Mouse (Mus musculus): ENCODE results near the gene 1700092M07Rik. TPM values are rescaled to one million over a fixed set of nuclear protein-coding genes. Genes with fewer than 3 reads are reported as not detected.

The 1700092M07Rik gene
- polyA plus RNA-seq (2015; fragmentation: Nextera tagmentation; extraction: Ambion mirVana) = 1.5 and 2.5 TPM in 2 replicates

DNA sequence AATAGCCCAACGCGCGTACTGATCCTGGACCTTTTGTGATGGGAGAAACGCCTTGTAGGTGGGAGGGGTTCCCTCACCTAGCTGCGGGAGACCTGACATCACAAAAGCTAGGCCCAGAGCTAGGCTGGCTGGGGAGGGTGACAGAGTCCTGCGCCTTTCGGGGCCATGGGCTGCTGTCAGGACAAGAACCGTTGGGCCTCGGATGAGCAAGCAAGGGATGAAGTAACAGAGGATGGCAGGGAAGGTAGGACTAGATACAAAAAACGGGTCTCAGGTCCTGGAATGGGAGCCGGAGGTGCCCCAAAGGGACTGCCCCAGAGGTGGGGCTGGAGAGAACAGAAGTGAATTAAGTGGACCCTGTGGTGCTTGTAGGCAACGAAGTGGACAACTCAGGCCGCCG is at the start of gene 1700092M07Rik:
1700092M07Rik (plus strand) TSS at position 116 of the 400 bp plus-strand sequence.
- H3K4me1 ChIP-seq = peaks cover 40% of the 10 kb centered on the region
- H3K27me3 ChIP-seq = no peaks in the 10 kb centered on the region
- peak within 1 kb of the TSS; percentile 57 for H3K9ac ChIP-seq (replicated peaks)
- WGBS = 63% methylated on average over 14 of the region's 14 CpGs
- peak within 1 kb of the TSS; percentile 82 for H3K4me3 ChIP-seq
- peak within 1 kb of the TSS; percentile 96 for H3K27ac ChIP-seq (replicated peaks)
- peaks cover 57% of the 10 kb centered on the region for H3K36me3 ChIP-seq
- no peak; the same call in 1 of the 2 replicates for ATAC-seq (replicated peaks)
- no peaks in the 10 kb centered on the region for H3K9me3 ChIP-seq
- H3K4me2 ChIP-seq (replicated peaks) = peak within 1 kb of the TSS; percentile 98

DNA sequence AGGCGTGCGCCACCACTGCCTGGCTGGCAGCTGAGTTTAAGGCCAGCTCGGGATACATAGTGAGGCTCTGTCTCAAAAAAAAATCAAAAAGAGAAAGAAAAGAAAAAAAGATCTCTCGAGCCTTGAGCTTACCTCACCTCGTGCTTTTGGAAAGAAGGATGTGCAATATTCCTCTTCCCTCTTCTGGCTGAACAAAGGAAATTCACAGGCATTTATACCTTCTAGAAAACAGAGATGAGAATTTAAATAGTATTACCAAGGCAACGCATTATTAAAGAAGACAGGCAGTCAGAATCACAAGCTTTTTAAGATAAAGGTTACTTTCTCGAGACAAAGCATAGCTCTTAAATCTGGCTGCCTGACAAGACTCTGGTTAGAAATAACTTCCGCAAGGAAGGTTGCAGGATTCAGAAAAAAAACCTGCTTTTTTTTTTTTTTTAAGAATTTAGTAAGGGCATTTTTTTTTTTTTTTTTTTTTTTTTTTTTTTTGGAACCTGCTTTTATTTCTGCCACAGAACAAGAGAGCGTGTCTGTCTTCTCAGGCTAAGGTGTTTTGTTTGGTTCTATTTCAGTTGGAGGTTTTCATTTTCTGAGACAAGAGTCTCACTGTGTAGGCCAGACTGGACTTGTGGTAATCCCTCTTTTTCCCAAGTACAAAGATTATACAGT is 48.5 kb upstream of the 1700092M07Rik start:
- H3K9ac ChIP-seq (replicated peaks) = no peak overlapping the region
- H3K4me1 ChIP-seq = peaks cover 5% of the 10 kb centered on the region; the same call in 1 of the 2 replicates
- ATAC-seq (replicated peaks) = no peak; the same call in 1 of the 2 replicates
- H3K4me2 ChIP-seq (replicated peaks) = no peak overlapping the region
- H3K27me3 ChIP-seq = no peaks in the 10 kb centered on the region
- H3K9me3 ChIP-seq = no peaks in the 10 kb centered on the region
- no peaks in the 10 kb centered on the region for H3K36me3 ChIP-seq
- peak overlapping the region; percentile 75 for H3K27ac ChIP-seq (replicated peaks)
- no peak overlapping the region for H3K4me3 ChIP-seq
- 37% methylated on average over 9 of the region's 9 CpGs for WGBS

DNA sequence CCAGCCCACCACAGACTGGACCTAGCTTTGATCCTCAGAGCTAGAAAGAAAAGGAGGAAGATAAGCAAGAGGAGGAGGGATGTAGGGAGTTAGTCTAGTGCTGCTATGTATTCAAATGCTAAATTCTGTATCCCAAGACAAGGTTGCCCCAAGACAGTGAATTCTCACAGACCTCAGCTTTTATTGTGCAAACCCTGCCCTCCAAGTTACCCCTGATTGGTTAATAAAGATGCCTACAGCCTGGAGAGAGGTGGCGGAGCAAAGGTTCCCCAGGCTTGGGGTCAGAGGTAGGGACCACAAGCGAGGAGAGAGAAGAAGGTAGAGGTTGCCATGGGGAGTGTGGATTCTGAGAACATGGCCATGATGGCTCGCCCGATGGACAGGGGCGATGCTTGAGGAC is 47.8 kb upstream of the 1700092M07Rik start:
- no peak for ATAC-seq (replicated peaks)
- H3K27ac ChIP-seq (replicated peaks) = peak overlapping the region; percentile 75
- H3K4me3 ChIP-seq = no peak overlapping the region
- H3K9ac ChIP-seq (replicated peaks) = no peak overlapping the region
- H3K36me3 ChIP-seq = no peaks in the 10 kb centered on the region
- 78% methylated on average over 5 of the region's 5 CpGs for WGBS
- H3K27me3 ChIP-seq = no peaks in the 10 kb centered on the region
- H3K9me3 ChIP-seq = no peaks in the 10 kb centered on the region
- H3K4me2 ChIP-seq (replicated peaks) = no peak overlapping the region
- H3K4me1 ChIP-seq = peaks cover 5% of the 10 kb centered on the region; the same call in 1 of the 2 replicates

DNA sequence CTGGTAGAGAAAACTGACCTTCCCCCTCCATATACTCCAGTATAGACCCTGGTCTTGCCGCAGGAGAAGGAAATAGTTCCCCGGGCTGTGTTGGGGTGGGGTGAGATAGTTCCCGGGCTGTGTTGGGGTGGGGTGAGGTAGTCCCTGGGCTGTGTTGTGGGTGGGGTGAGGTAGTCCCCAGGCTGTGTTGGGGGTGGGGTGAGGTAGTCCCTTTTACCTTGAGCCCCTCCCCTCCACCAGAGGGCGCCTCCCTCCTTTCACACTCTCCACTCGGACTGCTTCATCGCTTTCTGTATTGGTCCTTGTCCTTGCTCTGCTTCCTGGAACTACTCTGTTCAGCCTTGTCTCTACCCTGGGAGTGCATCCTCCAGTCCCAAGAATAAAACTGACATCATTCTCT is 45.2 kb upstream of the 1700092M07Rik start:
- Histone ChIP-seq H3K27ac (replicated peaks) (no peak overlapping the region), H3K36me3 (no peaks in the 10 kb centered on the region), H3K4me1 (peaks cover 5% of the 10 kb centered on the region; the same call in 1 of the 2 replicates), H3K27me3 (no peaks in the 10 kb centered on the region), H3K4me3 (no peak overlapping the region), H3K9me3 (no peaks in the 10 kb centered on the region), H3K4me2 (replicated peaks) (no peak overlapping the region), H3K9ac (replicated peaks) (no peak overlapping the region)
- ATAC-seq (replicated peaks) = no peak
- 52% methylated on average over 6 of the region's 6 CpGs for WGBS

DNA sequence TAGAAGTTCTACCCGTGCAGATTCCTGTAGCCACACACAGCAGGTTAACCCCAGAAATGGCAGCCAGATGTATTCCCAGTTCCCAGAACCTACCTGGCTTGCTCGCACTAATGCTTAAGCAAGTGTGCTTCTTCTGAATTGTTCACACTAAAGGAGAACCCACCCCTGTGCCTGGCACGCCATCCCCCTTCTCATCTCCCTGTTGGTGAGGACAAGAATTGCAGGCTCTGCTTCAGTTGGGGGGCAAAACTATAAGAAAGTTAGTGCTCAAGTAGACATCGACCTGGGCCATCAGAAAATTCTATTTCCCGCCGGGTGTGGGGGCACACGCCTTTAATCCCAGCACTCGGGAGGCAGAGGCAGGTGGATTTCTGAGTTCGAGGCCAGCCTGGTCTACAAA is 40.9 kb upstream of the 1700092M07Rik start:
- H3K4me1 ChIP-seq = no peaks in the 10 kb centered on the region
- no peaks in the 10 kb centered on the region for H3K9me3 ChIP-seq
- H3K27me3 ChIP-seq = no peaks in the 10 kb centered on the region
- H3K4me2 ChIP-seq (replicated peaks) = no peak overlapping the region
- no peak overlapping the region for H3K27ac ChIP-seq (replicated peaks)
- H3K36me3 ChIP-seq = no peaks in the 10 kb centered on the region
- 81% methylated on average over 9 of the region's 9 CpGs for WGBS
- H3K9ac ChIP-seq (replicated peaks) = no peak overlapping the region
- no peak for ATAC-seq (replicated peaks)
- H3K4me3 ChIP-seq = no peak overlapping the region

DNA sequence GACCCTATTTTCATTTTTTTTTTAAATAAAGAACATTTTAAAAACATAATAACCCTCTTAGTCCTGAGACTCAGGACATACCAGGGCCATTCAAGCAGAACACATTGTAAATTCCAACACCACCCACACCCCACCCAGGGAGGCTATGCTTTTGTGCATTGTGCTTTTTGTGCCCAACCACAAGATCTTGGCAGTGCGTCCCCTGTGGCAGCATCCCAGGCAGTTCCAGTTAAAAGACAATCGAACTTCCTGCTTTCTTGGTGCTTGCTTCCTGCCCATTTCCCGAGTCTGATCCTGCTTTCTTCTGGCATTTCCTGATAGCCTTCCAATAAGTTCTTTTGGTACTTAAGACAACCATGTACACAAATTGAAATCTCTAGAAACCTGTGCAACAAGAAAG is 38.1 kb upstream of the 1700092M07Rik start:
- H3K9me3 ChIP-seq = no peaks in the 10 kb centered on the region
- H3K27me3 ChIP-seq = no peaks in the 10 kb centered on the region
- H3K27ac ChIP-seq (replicated peaks) = no peak overlapping the region
- no peak overlapping the region for H3K4me3 ChIP-seq
- no peaks in the 10 kb centered on the region for H3K4me1 ChIP-seq
- ATAC-seq (replicated peaks) = no peak
- no peak overlapping the region for H3K4me2 ChIP-seq (replicated peaks)
- no peak overlapping the region for H3K9ac ChIP-seq (replicated peaks)
- peaks cover 11% of the 10 kb centered on the region for H3K36me3 ChIP-seq
- 62% methylated on average over 3 of the region's 3 CpGs for WGBS

DNA sequence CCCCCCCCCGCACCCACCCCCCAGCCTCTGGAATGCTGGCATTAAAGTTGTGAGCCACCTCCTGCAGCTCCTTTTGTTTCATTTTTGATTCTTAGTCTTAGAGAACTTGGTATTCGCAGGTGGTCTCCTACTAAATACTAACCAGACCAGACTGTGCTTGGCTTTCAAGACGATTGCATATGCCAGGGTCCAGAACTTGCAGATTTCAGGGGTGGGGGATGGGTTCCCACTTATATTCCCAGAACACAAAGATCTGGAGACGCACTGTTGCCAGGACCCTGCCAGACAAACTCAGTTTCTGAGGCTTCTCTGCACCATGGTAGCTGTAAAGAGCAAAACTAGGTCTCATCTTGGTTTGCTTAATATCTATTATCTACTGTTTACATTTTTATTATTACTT is 36.9 kb upstream of the 1700092M07Rik start:
- Histone ChIP-seq H3K9ac (replicated peaks) (no peak overlapping the region), H3K27me3 (no peaks in the 10 kb centered on the region), H3K4me2 (replicated peaks) (no peak overlapping the region), H3K36me3 (peaks cover 22% of the 10 kb centered on the region), H3K27ac (replicated peaks) (no peak overlapping the region), H3K4me1 (no peaks in the 10 kb centered on the region), H3K4me3 (no peak overlapping the region), H3K9me3 (no peaks in the 10 kb centered on the region)
- 41% methylated on average over 4 of the region's 4 CpGs for WGBS
- ATAC-seq (replicated peaks) = no peak

DNA sequence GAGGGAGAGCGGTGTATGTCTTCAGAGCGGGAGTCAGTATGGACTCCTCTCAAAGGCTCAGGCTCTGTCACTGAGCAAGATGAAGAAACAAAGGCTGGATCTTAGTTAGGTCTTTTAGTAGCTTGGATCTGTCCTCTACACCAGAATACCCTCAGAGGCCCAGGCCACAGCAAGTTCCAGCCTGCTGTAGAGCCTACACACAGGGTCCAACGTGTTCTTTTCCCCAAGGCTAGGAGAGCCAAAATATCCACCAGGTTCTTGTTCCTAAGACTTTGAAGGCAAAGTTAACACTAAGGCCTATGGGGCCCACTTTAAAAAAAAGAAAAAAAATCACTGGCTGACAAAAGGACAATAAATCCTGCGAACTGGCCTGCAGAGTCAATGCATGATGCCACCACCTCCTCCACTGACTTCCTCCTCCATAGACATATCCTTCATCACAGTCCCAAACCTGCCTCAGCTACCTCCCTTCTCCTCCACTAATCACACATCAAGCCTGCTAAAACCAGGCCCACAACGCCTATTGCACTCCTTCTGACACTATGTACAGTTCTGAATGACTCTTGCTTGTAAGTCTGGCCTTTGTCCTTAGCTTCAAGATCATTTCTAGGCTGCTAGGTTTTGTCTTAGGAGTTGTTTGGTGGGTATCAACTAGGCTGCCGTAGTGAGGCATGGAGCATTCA is 35.4 kb upstream of the 1700092M07Rik start:
- no peak for ATAC-seq (replicated peaks)

DNA sequence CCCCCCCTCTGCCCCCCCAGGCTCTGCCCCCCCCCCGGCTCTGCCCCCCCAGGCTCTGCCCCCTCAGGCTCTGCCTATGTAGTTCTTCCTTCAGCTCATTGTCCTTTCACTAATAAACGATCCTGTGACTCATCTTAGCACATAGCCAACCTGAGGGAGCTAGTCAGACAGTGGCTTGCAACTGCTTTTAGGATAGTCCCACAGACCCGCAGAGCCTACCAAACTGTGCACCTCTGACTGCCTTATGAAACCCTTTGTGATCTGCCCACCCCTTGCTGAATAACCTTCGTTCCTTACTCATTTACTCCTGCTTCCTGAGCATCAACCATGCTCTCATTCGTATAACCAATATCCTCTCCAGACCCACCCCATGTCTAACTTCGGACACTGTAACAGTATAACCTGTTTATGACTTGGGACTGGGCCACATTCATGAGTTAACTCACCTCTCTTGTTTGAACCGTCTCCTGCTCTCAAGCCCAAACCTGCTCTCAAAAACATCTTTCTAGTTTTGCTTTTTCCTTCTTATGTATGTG is 34.3 kb upstream of the 1700092M07Rik start:
- H3K9ac ChIP-seq (replicated peaks) = no peak overlapping the region
- H3K9me3 ChIP-seq = no peaks in the 10 kb centered on the region
- no peak overlapping the region for H3K4me2 ChIP-seq (replicated peaks)
- no peak overlapping the region for H3K27ac ChIP-seq (replicated peaks)
- no peak overlapping the region for H3K4me3 ChIP-seq
- no peak for ATAC-seq (replicated peaks)
- no peaks in the 10 kb centered on the region for H3K27me3 ChIP-seq
- peaks cover 8% of the 10 kb centered on the region for H3K4me1 ChIP-seq
- WGBS = 89% methylated on average over 6 of the region's 7 CpGs
- H3K36me3 ChIP-seq = peaks cover 46% of the 10 kb centered on the region

More for the DNA sequence above, 35.4 kb upstream of the 1700092M07Rik start:
- Histone ChIP-seq H3K4me3 (no peak overlapping the region), H3K27ac (replicated peaks) (no peak overlapping the region), H3K4me2 (replicated peaks) (no peak overlapping the region), H3K4me1 (no peaks in the 10 kb centered on the region), H3K27me3 (no peaks in the 10 kb centered on the region), H3K9ac (replicated peaks) (no peak overlapping the region), H3K9me3 (no peaks in the 10 kb centered on the region), H3K36me3 (peaks cover 38% of the 10 kb centered on the region)
- 75% methylated on average over 6 of the region's 6 CpGs for whole genome bisulfite sequencing

DNA sequence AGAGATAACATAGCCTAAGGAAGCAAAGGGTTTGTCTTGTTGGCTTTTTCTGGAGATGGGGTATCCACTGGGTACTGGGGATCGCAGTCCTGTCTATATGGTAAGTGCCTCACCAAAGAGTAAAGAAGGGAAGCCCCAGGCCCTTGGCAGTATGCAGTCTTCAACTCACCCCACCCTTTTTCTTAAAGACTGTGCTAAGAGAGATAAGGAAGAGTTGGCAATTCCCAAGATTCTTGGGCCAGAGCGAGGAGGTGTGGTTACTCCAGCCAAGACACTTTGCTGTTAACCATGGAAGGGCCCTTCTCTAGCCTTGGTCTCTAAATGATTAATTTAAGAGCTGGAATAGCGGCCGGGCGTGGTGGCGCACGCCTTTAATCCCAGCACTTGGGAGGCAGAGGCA is 33.6 kb upstream of the 1700092M07Rik start:
- no peak for ATAC-seq (replicated peaks)
- no peaks in the 10 kb centered on the region for H3K27me3 ChIP-seq
- H3K4me3 ChIP-seq = no peak overlapping the region
- peaks cover 16% of the 10 kb centered on the region for H3K4me1 ChIP-seq
- H3K4me2 ChIP-seq (replicated peaks) = no peak overlapping the region
- H3K9me3 ChIP-seq = no peaks in the 10 kb centered on the region
- peaks cover 46% of the 10 kb centered on the region for H3K36me3 ChIP-seq
- no peak overlapping the region for H3K9ac ChIP-seq (replicated peaks)
- H3K27ac ChIP-seq (replicated peaks) = no peak overlapping the region
- 92% methylated on average over 7 of the region's 7 CpGs for WGBS

DNA sequence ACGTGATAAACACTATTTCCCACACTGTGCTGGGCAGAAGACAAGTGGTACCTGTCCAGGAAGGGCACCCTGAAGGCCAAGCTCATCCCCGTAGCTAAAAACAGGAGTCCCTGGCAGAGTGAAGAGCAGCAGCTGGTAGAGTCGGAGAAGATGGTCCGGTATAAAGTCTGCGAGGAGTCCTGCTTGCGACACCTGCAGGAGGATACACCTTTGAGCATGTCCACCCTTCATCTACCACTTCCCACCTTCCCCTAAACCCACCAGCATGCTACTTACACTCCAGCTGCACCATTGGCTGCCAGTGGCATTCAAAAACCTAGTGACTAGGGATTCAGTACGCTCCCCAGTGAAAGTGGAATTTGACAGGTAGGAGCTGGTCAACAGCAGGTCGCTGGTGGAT is 31.6 kb upstream of the 1700092M07Rik start:
- no peaks in the 10 kb centered on the region for H3K9me3 ChIP-seq
- peaks cover 46% of the 10 kb centered on the region for H3K36me3 ChIP-seq
- 92% methylated on average over 8 of the region's 8 CpGs for WGBS
- H3K27ac ChIP-seq (replicated peaks) = no peak overlapping the region
- no peak overlapping the region for H3K4me3 ChIP-seq
- no peaks in the 10 kb centered on the region for H3K27me3 ChIP-seq
- no peak overlapping the region for H3K4me2 ChIP-seq (replicated peaks)
- H3K4me1 ChIP-seq = peaks cover 27% of the 10 kb centered on the region
- no peak overlapping the region for H3K9ac ChIP-seq (replicated peaks)
- ATAC-seq (replicated peaks) = no peak

DNA sequence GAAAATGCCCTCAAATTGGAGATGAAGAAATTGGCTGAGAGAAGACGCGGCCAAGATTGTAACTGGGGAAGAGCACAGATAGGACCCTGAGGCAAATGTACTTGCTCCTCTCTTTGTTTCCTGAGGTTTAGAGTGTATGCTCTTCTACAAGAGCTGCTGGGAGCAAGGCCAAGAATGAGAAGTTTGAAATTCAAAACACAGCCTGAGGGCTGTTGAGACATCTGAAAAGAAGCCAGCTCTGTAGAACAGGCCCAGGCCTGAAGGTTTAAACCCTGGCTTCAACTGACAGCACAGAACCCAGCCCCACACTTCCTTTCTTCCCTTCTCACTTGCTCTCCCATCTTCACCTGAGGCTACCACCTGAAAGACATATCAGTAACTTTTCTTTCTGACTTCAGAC is 30.5 kb upstream of the 1700092M07Rik start:
- H3K27me3 ChIP-seq = no peaks in the 10 kb centered on the region
- H3K9me3 ChIP-seq = no peaks in the 10 kb centered on the region
- H3K27ac ChIP-seq (replicated peaks) = no peak overlapping the region
- 80% methylated on average over 2 of the region's 2 CpGs for WGBS
- H3K36me3 ChIP-seq = peaks cover 46% of the 10 kb centered on the region
- no peak overlapping the region for H3K9ac ChIP-seq (replicated peaks)
- H3K4me2 ChIP-seq (replicated peaks) = no peak overlapping the region
- no peak for ATAC-seq (replicated peaks)
- peaks cover 32% of the 10 kb centered on the region for H3K4me1 ChIP-seq
- H3K4me3 ChIP-seq = no peak overlapping the region

Measured in forebrain, embryonic 15.5 days (tissue).